Mouse (Mus musculus): ENCODE results near the gene Klrb1a. TPM values are rescaled to one million over a fixed set of nuclear protein-coding genes. Genes with fewer than 3 reads are reported as not detected.
"Not testable (repeated sequence)": the region's sequence is repeated elsewhere in the genome, so short reads cannot be mapped to it uniquely, and the experiment has no call there.

Gene Klrb1a
- total RNA-seq (2014; rRNA removed) = not detected in 2 replicates
- polyA plus RNA-seq (2015; fragmentation: Nextera tagmentation; extraction: Ambion mirVana) = not detected in 2 replicates

DNA sequence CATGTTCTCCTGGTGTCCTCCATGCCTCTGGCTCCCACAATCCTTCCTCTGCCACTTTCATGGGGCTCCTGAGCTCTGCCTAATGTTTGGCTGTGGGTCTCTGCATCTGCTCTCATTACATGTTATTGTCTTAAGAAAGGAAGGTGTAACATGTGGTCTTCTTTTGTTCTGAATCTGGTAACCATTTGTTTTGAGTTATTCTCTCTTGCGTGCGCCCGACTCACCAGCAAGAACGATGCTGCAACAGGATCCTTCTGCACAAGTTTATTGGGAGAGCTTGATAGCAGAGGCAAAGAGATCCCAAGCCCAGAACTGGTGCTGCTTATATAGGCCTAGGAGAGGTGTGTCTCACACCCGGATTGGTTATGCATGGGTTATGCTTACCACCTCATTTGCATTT is at the start of gene Klrb1a:
Gene Klrb1a, minus strand, starts transcription at position 101 of the 400 bp plus-strand sequence.
- ATAC-seq; H3K4me3 ChIP-seq (ENCODE audit: low read depth, low read length); H3K27ac ChIP-seq (ENCODE audit: low read depth, low read length); H3K4me2 ChIP-seq (ENCODE audit: low read depth); H3K36me3 ChIP-seq (ENCODE audit: insufficient read depth); H3K9ac ChIP-seq; H3K27me3 ChIP-seq (ENCODE audit: insufficient read depth, low read length); H3K4me1 ChIP-seq (ENCODE audit: insufficient read depth); DNase-seq; H3K9me3 ChIP-seq (ENCODE audit: low read length): not testable (repeated sequence)
- WGBS = 95% methylated on average over 5 of the region's 5 CpGs

DNA sequence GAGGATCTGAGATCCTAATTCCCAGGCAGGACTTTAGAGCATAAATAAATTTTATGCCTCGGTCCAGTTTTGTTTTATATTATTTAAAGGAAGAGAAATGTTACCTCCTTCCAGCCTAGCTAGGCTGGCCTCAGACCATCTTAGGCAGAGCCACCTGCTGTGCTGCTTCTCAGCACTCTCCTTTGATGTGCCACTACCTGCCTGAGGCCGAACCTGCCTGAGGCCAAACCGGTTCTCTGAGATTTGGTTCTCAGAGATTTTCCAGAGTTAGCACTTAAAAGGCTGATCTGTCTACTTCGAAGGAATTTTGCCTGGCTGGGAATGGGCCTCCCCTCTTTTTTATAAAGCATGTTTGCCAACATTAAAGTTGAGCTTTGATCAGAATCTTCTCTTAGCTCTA is 46.6 kb upstream of the Klrb1a start:
- no peak for ATAC-seq

DNA sequence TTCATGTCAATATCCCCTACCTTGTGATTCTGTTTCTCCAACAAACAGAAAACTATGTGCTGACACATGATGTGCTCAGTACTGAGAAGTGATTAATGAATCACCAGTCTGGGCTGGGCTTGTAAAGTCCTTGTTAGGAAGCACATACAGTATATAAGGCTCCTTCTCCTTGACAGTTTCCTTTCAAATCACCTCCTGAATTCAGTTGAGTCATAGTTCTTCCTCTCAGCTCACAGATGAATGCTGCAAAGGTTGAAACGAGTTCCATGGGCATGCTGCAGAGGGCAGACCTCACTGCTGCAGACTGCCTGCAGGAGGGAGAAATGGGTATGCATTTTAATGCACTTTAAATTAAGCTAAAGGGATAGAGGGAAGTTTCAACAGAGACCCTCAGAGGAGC is 38.9 kb upstream of the Klrb1a start, which contains the start of gene Clec2h:
Gene Clec2h, plus strand, starts transcription at position 180 of the 400 bp plus-strand sequence.
- Histone ChIP-seq H3K27ac (ENCODE audit: low read depth, low read length) (no peak within 1 kb of the TSS), H3K4me3 (ENCODE audit: low read depth, low read length) (no peak within 1 kb of the TSS), H3K4me2 (ENCODE audit: low read depth) (no peak within 1 kb of the TSS), H3K9ac (no peak within 1 kb of the TSS), H3K9me3 (ENCODE audit: low read length) (no peaks in the 10 kb centered on the region), H3K4me1 (ENCODE audit: insufficient read depth) (no peaks in the 10 kb centered on the region), H3K36me3 (ENCODE audit: insufficient read depth) (no peaks in the 10 kb centered on the region), H3K27me3 (ENCODE audit: insufficient read depth, low read length) (no peaks in the 10 kb centered on the region)
- peak; percentile 2 for DNase-seq
- TF ChIP-seq CTCF (IDR thresholded peaks at IDR 0.05; ENCODE audit: low read depth) = peak; percentile 25; the same call in 1 of the 2 replicates
- WGBS = 3% methylated on average over 1 of the region's 1 CpGs
- peak; percentile 53 for ATAC-seq

More for the DNA sequence above, 46.6 kb upstream of the Klrb1a start:
- no peaks in the 10 kb centered on the region for H3K4me1 ChIP-seq (ENCODE audit: insufficient read depth)
- no peak for DNase-seq
- no peaks in the 10 kb centered on the region for H3K36me3 ChIP-seq (ENCODE audit: insufficient read depth)
- H3K9me3 ChIP-seq (ENCODE audit: low read length) = 0 out of 2 replicates have a peak, but pooled peaks cover 3% of the 10 kb centered on the region
- no peak overlapping the region for H3K4me2 ChIP-seq (ENCODE audit: low read depth)
- WGBS = 59% methylated on average over 4 of the region's 4 CpGs
- no peaks in the 10 kb centered on the region for H3K27me3 ChIP-seq (ENCODE audit: insufficient read depth, low read length)
- H3K9ac ChIP-seq = no peak overlapping the region
- no peak overlapping the region for H3K4me3 ChIP-seq (ENCODE audit: low read depth, low read length)
- no peak for TF ChIP-seq CTCF (IDR thresholded peaks at IDR 0.05; ENCODE audit: low read depth)
- H3K27ac ChIP-seq (ENCODE audit: low read depth, low read length) = no peak overlapping the region

DNA sequence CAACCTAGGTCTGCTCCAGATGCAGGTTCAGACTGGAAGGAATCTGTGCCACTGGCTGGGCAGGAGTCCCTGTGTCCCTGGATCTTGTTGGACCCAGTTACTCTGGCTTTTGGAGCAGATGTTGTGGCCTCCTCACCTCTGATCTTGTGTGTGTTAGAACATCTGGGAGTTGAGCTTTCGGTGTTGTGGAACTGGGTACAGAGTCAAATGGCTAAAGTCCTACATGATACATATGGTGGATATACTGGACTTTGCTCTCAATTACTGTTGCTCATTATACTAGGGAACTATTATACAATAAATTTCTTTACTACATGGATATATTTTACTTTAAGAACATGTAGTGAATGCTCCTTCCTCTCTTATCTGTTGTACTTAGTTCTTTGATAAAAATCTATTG is 37.9 kb upstream of the Klrb1a start:
- Histone ChIP-seq H3K4me3 (ENCODE audit: low read depth, low read length) (no peak overlapping the region), H3K27ac (ENCODE audit: low read depth, low read length) (no peak overlapping the region), H3K9me3 (ENCODE audit: low read length) (no peaks in the 10 kb centered on the region), H3K27me3 (ENCODE audit: insufficient read depth, low read length) (no peaks in the 10 kb centered on the region), H3K4me2 (ENCODE audit: low read depth) (no peak overlapping the region), H3K36me3 (ENCODE audit: insufficient read depth) (no peaks in the 10 kb centered on the region), H3K9ac (no peak overlapping the region), H3K4me1 (ENCODE audit: insufficient read depth) (no peaks in the 10 kb centered on the region)
- 93% methylated on average over 1 of the region's 1 CpGs for WGBS
- DNase-seq = no peak
- no peak for TF ChIP-seq CTCF (IDR thresholded peaks at IDR 0.05; ENCODE audit: low read depth)
- no peak for ATAC-seq

DNA sequence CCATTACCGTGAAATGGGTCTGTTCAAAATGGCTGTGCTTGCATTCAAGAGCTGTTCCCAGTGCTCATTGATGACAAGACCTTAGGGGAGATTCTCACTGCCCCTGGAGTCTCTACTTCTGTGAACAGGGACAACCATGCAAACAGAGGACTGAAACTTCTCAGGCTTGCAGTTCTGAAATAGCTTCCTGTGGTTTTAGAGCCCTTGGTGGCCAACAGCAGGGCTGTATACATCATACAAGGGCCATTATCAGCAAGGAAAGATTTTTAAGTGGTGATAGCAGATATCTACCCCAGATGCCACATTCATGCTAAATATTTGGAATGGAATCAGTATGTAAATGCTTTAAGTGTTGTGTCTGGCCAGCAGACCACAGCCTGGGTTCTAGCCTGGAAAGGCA is 29.6 kb upstream of the Klrb1a start:
- Histone ChIP-seq H3K4me1 (ENCODE audit: insufficient read depth) (no peaks in the 10 kb centered on the region), H3K9me3 (ENCODE audit: low read length) (no peaks in the 10 kb centered on the region), H3K4me3 (ENCODE audit: low read depth, low read length) (no peak overlapping the region), H3K4me2 (ENCODE audit: low read depth) (no peak overlapping the region), H3K9ac (no peak overlapping the region), H3K27ac (ENCODE audit: low read depth, low read length) (no peak overlapping the region), H3K27me3 (ENCODE audit: insufficient read depth, low read length) (no peaks in the 10 kb centered on the region), H3K36me3 (ENCODE audit: insufficient read depth) (no peaks in the 10 kb centered on the region)
- DNase-seq = no peak
- ATAC-seq = no peak
- no peak for TF ChIP-seq CTCF (IDR thresholded peaks at IDR 0.05; ENCODE audit: low read depth)
- 98% methylated on average over 1 of the region's 1 CpGs for WGBS

DNA sequence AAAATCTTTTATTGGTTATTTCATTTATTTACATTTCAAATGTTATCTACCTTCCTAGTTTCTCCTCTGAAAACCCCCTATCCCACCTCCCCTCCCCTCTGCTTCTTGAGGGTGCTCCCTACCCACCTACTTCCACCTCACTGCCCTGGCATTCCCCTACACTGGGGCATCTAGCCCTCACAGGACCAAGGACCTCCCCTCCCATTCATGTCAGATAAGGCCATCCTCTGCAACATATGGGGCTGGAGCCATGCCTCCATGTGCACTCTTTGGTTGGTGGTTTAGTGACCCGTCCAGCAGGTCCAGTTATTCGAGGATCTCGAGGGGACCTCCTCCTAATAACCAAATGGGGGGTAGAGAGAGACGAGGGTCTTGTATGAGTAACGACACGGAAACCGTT is 27.5 kb upstream of the Klrb1a start:
- H3K9ac ChIP-seq; H3K27ac ChIP-seq (ENCODE audit: low read depth, low read length); H3K4me2 ChIP-seq (ENCODE audit: low read depth); H3K9me3 ChIP-seq (ENCODE audit: low read length); ATAC-seq; H3K36me3 ChIP-seq (ENCODE audit: insufficient read depth); H3K4me3 ChIP-seq (ENCODE audit: low read depth, low read length); H3K27me3 ChIP-seq (ENCODE audit: insufficient read depth, low read length); H3K4me1 ChIP-seq (ENCODE audit: insufficient read depth); DNase-seq: not testable (repeated sequence)
- WGBS = 90% methylated on average over 4 of the region's 7 CpGs

DNA sequence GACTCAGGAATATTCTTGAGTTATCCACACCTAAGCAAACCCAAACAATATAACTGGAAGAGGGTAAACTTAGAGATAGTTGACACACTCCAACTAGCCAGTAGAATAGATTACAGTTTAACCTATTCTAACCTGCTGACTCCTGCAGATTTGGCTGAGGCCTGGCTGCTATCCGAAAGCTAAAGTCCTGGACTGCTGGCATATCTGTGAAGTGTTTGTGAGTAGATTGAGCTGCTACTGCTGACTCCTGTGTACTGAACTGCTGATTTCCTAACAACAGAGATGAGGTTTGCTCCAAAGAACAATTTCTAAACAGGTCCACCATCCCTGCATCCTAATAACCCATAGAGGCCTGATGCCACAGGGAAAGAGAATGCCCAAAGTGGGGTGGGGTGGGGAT is 26.9 kb upstream of the Klrb1a start:
- no peak for DNase-seq
- Histone ChIP-seq H3K27ac (ENCODE audit: low read depth, low read length) (no peak overlapping the region), H3K9me3 (ENCODE audit: low read length) (no peaks in the 10 kb centered on the region), H3K27me3 (ENCODE audit: insufficient read depth, low read length) (no peaks in the 10 kb centered on the region), H3K4me2 (ENCODE audit: low read depth) (no peak overlapping the region), H3K9ac (no peak overlapping the region), H3K4me1 (ENCODE audit: insufficient read depth) (no peaks in the 10 kb centered on the region), H3K36me3 (ENCODE audit: insufficient read depth) (no peaks in the 10 kb centered on the region), H3K4me3 (ENCODE audit: low read depth, low read length) (no peak overlapping the region)
- WGBS = 86% methylated on average over 1 of the region's 1 CpGs
- no peak for TF ChIP-seq CTCF (IDR thresholded peaks at IDR 0.05; ENCODE audit: low read depth)
- no peak for ATAC-seq

DNA sequence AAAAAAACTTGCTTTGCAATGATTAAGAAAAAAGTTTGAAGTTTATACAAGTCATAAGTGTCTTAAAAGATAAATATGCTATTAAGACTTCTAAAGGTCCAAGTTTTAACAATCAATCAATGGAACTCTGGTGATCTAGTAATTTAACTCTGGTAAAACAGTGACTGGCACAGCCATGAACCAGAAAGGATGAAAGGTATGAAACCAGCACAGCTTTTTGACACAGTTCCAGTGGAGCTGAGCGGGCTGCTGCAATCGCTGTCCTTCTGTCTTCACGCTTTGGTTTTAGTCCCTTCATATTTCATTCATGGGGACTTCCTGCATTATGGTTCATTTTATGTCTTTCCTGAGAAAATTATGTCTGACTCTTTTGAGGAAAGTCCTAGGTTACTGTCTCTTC is 26.3 kb upstream of the Klrb1a start:
- no peak overlapping the region for H3K4me3 ChIP-seq (ENCODE audit: low read depth, low read length)
- no peak for TF ChIP-seq CTCF (IDR thresholded peaks at IDR 0.05; ENCODE audit: low read depth)
- no peak for ATAC-seq
- no peak for DNase-seq
- 86% methylated on average over 3 of the region's 3 CpGs for WGBS
- H3K9ac ChIP-seq = no peak overlapping the region
- no peak overlapping the region for H3K27ac ChIP-seq (ENCODE audit: low read depth, low read length)
- H3K4me2 ChIP-seq (ENCODE audit: low read depth) = no peak overlapping the region
- H3K9me3 ChIP-seq (ENCODE audit: low read length) = no peaks in the 10 kb centered on the region
- no peaks in the 10 kb centered on the region for H3K4me1 ChIP-seq (ENCODE audit: insufficient read depth)
- H3K27me3 ChIP-seq (ENCODE audit: insufficient read depth, low read length) = no peaks in the 10 kb centered on the region
- H3K36me3 ChIP-seq (ENCODE audit: insufficient read depth) = no peaks in the 10 kb centered on the region

DNA sequence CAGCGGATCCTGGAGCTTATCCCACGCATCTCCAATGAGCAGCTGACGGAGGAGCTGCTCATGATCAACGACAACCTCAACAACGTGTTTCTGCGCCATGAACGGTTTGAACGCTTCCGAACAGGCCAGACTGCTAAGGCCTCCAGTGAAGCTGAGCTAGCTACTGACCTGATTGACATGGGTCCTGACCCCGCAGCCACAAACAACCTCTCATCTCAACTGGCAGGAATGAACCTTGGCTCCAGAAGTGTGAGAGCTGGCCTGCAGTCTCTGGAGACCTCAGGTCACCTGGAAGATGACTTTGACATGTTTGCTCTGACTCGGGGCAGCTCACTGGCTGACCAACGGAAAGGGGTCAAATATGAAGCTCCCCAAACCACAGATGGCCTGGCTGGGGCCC is 22.4 kb upstream of the Klrb1a start:
- ATAC-seq; H3K27me3 ChIP-seq (ENCODE audit: insufficient read depth, low read length); H3K9me3 ChIP-seq (ENCODE audit: low read length); H3K9ac ChIP-seq; H3K36me3 ChIP-seq (ENCODE audit: insufficient read depth); H3K4me2 ChIP-seq (ENCODE audit: low read depth); H3K27ac ChIP-seq (ENCODE audit: low read depth, low read length); H3K4me1 ChIP-seq (ENCODE audit: insufficient read depth); H3K4me3 ChIP-seq (ENCODE audit: low read depth, low read length); DNase-seq: not testable (repeated sequence)
- WGBS = 90% methylated on average over 12 of the region's 12 CpGs

DNA sequence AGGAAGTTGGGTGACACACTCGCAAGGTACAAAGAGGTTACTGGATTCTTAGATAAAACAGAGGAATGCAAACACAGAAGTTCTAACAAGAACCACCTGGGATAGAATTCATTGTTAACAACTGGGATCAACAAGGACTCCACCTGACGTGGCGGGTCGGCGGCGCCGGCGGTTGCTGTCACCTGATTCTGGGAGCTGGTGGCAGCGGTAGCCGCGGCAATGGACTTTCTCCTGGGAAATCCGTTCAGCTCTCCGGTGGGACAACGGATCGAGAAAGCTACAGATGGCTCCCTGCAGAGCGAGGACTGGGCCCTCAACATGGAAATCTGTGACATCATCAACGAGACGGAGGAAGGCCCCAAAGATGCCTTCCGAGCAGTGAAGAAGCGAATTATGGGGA is 21.4 kb upstream of the Klrb1a start:
- WGBS = 98% methylated on average over 20 of the region's 20 CpGs
- not testable (repeated sequence) for H3K4me3 ChIP-seq (ENCODE audit: low read depth, low read length); H3K27ac ChIP-seq (ENCODE audit: low read depth, low read length); H3K4me2 ChIP-seq (ENCODE audit: low read depth); DNase-seq; ATAC-seq; H3K9me3 ChIP-seq (ENCODE audit: low read length); H3K4me1 ChIP-seq (ENCODE audit: insufficient read depth); H3K9ac ChIP-seq; H3K36me3 ChIP-seq (ENCODE audit: insufficient read depth); H3K27me3 ChIP-seq (ENCODE audit: insufficient read depth, low read length)
